Mouse (Mus musculus) forebrain, postnatal 0 days (tissue): ENCODE measurements around the gene Rexo4. TPM values are rescaled to one million over a fixed set of nuclear protein-coding genes. Genes with fewer than 3 reads are reported as not detected.

Experiments
- ATAC-seq: fragments of 200-750 bp; cut with Nextera tagmentation; 2 replicates; pipeline ENCODE4 v1.8.0; 2017; ENCODE audit warnings: mild to moderate bottlenecking, moderate library complexity
- DNase-seq: peaks from one replicate; pipeline ENCODE4 v3.0.0-alpha.2; 2015
- H3K27ac ChIP-seq: fragments of 300-500 bp; sonication (generic); 2 replicates; pipeline ENCODE4 v1.5.1; 2014; ENCODE audit warnings: low read depth, mild to moderate bottlenecking, antibody characterized with exemption, low read length, moderate library complexity, mixed read lengths
- H3K27me3 ChIP-seq: fragments of 300-500 bp; sonication (generic); 2 replicates; pipeline ENCODE4 v1.6.1; 2014; ENCODE audit warnings: mild to moderate bottlenecking, low read length, mixed read lengths; ENCODE audit not compliant: insufficient read depth
- H3K36me3 ChIP-seq: fragments of 300-500 bp; sonication (generic); 2 replicates; pipeline ENCODE4 v1.6.1; 2014; ENCODE audit warnings: mild to moderate bottlenecking, moderate library complexity; ENCODE audit not compliant: insufficient read depth
- H3K4me1 ChIP-seq: fragments of 300-500 bp; sonication (generic); 2 replicates; pipeline ENCODE4 v1.6.1; 2014; ENCODE audit warnings: antibody characterized with exemption; ENCODE audit not compliant: insufficient read depth
- H3K4me2 ChIP-seq: fragments of 300-500 bp; sonication (generic); 2 replicates; pipeline ENCODE4 v1.6.1; 2014; ENCODE audit warnings: low read depth, mild to moderate bottlenecking, moderate library complexity
- H3K4me3 ChIP-seq: fragments of 300-500 bp; sonication (generic); 2 replicates; pipeline ENCODE4 v1.5.1; 2014; ENCODE audit warnings: low read depth, low read length, mixed read lengths
- H3K9ac ChIP-seq: fragments of 300-500 bp; sonication (generic); 2 replicates; pipeline ENCODE4 v1.6.1; 2014; ENCODE audit warnings: mild to moderate bottlenecking
- H3K9me3 ChIP-seq: fragments of 300-500 bp; sonication (generic); 2 replicates; pipeline ENCODE4 v1.6.1; 2016; ENCODE audit warnings: low read length
- CTCF ChIP-seq: sonication (generic); IDR thresholded peaks from 2 replicates; pipeline ENCODE4 v1.5.1; 2016; ENCODE audit warnings: antibody characterized with exemption, control low read depth, low read depth
- WGBS: fragments of 180-500 bp; shearing (Covaris S2); extraction: QIAGEN DNeasy Blood & Tissue Kit; methylation state at CpG from one replicate; pipeline ENCODE4 v1.1.7; 2014; 5-methylcytosine and 5-hydroxymethylcytosine counted together
- polyA plus RNA-seq: library from polyadenylated mRNA; unstranded; fragments of >200 nt; fragmentation: Nextera tagmentation; extraction: Ambion mirVana; gene quantifications from 2 replicates; pipeline ENCODE4 v1.2.1, GENCODE M21; 2015
- total RNA-seq: library from RNA; depleted of rRNA; stranded (reverse); fragments of >200 nt; gene quantifications from 2 replicates; pipeline ENCODE4 v1.2.3, GENCODE M21; 2014

The Rexo4 gene
- total and polyA plus RNA-seq, 2 experiments from 2014 or later: 25.5 to 42.2 TPM

GRCm38 (mm10) chr2:26950411-26950810, 13.8 kb downstream of the Rexo4 start:
- H3K9ac ChIP-seq: no peak overlapping the region
- TF ChIP-seq CTCF: no peak
- no peak overlapping the region for H3K4me3 ChIP-seq
- H3K36me3 ChIP-seq: peaks cover 52% of the 10 kb centered on the region
- DNase-seq (no peak), ATAC-seq (no peak)
- no peaks in the 10 kb centered on the region for H3K9me3 ChIP-seq
- H3K27me3 ChIP-seq: no peaks in the 10 kb centered on the region
- WGBS: 90% methylated on average over 2 of the region's 2 CpGs
- no peaks in the 10 kb centered on the region for H3K4me1 ChIP-seq
- no peak overlapping the region for H3K27ac ChIP-seq
- H3K4me2 ChIP-seq: no peak overlapping the region

GRCm38 (mm10) chr2:26943253-26943652, 20.9 kb downstream of the Rexo4 start:
- TF ChIP-seq CTCF: no peak
- no peaks in the 10 kb centered on the region for H3K4me1 ChIP-seq
- no peak for DNase-seq
- H3K4me2 ChIP-seq: no peak overlapping the region
- no peak overlapping the region for H3K4me3 ChIP-seq
- WGBS: 84% methylated on average over 3 of the region's 3 CpGs
- H3K27me3 ChIP-seq: no peaks in the 10 kb centered on the region
- ATAC-seq: no peak
- H3K27ac ChIP-seq: no peak overlapping the region
- no peak overlapping the region for H3K9ac ChIP-seq
- no peaks in the 10 kb centered on the region for H3K36me3 ChIP-seq
- no peaks in the 10 kb centered on the region for H3K9me3 ChIP-seq

GRCm38 (mm10) chr2:26941539-26941938, 22.6 kb downstream of the Rexo4 start:
- ATAC-seq: no peak

GRCm38 (mm10) chr2:26936425-26936824, 27.8 kb downstream of the Rexo4 start:
- WGBS: 80% methylated on average over 1 of the region's 1 CpGs
- H3K36me3 ChIP-seq: no peaks in the 10 kb centered on the region
- no peaks in the 10 kb centered on the region for H3K9me3 ChIP-seq
- H3K9ac ChIP-seq: no peak overlapping the region
- peaks cover 10% of the 10 kb centered on the region for H3K4me1 ChIP-seq
- no peaks in the 10 kb centered on the region for H3K27me3 ChIP-seq
- no peak overlapping the region for H3K27ac ChIP-seq
- no peak overlapping the region for H3K4me2 ChIP-seq
- H3K4me3 ChIP-seq: no peak overlapping the region
- no peak for TF ChIP-seq CTCF
- DNase-seq (no peak), ATAC-seq (no peak)

More at GRCm38 (mm10) chr2:26941539-26941938, 22.6 kb downstream of the Rexo4 start:
- H3K4me2 ChIP-seq: no peak overlapping the region
- no peak overlapping the region for H3K27ac ChIP-seq
- DNase-seq: no peak
- TF ChIP-seq CTCF: 0 out of 2 replicates have a peak, but pooled peaks have one; percentile 11
- H3K4me1 ChIP-seq: no peaks in the 10 kb centered on the region
- H3K9me3 ChIP-seq: no peaks in the 10 kb centered on the region
- WGBS: 43% methylated on average over 5 of the region's 5 CpGs
- H3K9ac ChIP-seq: no peak overlapping the region
- H3K27me3 ChIP-seq: no peaks in the 10 kb centered on the region
- no peak overlapping the region for H3K4me3 ChIP-seq
- H3K36me3 ChIP-seq: no peaks in the 10 kb centered on the region

- no peak for TF ChIP-seq CTCF
- H3K4me1 ChIP-seq: peaks cover 10% of the 10 kb centered on the region
- DNase-seq: no peak
These were observed 28.9 kb downstream of the Rexo4 start for GRCm38 (mm10) chr2:26935286-26935685.

GRCm38 (mm10) chr2:26933304-26934055, 30.7 kb downstream of the Rexo4 start, which contains the start of the genes Surf4 and Stkld1:
Gene Surf4, minus strand, starts transcription at chr2:26933928.
Gene Stkld1, plus strand, starts transcription at chr2:26934047.
- Histone ChIP-seq H3K4me2 (peak within 1 kb of the TSS; percentile 95), H3K4me3 (peak within 1 kb of the TSS; percentile 92), H3K9me3 (no peaks in the 10 kb centered on the region), H3K4me1 (peaks cover 10% of the 10 kb centered on the region), H3K27ac (peak within 1 kb of the TSS; percentile 83), H3K9ac (peak within 1 kb of the TSS; percentile 98), H3K36me3 (peaks cover 4% of the 10 kb centered on the region; the same call in 1 of the 2 replicates), H3K27me3 (no peaks in the 10 kb centered on the region)
- peak; percentile 6; the same call in 1 of the 2 replicates for TF ChIP-seq CTCF
- peak; percentile 93 for DNase-seq
- 3% methylated on average over 58 of the region's 70 CpGs for WGBS
- ATAC-seq: peak; percentile 97

More at GRCm38 (mm10) chr2:26935286-26935685, 28.9 kb downstream of the Rexo4 start:
- no peak overlapping the region for H3K4me2 ChIP-seq
- H3K36me3 ChIP-seq: peaks cover 4% of the 10 kb centered on the region; the same call in 1 of the 2 replicates
- no peak overlapping the region for H3K9ac ChIP-seq
- H3K4me3 ChIP-seq: no peak overlapping the region
- no peak for ATAC-seq
- no peak overlapping the region for H3K27ac ChIP-seq
- 90% methylated on average over 2 of the region's 2 CpGs for WGBS
- no peaks in the 10 kb centered on the region for H3K27me3 ChIP-seq
- H3K9me3 ChIP-seq: no peaks in the 10 kb centered on the region
